Comparison of ENCODE assay signal across 20 mouse cellular contexts in the genomic region with DNA sequence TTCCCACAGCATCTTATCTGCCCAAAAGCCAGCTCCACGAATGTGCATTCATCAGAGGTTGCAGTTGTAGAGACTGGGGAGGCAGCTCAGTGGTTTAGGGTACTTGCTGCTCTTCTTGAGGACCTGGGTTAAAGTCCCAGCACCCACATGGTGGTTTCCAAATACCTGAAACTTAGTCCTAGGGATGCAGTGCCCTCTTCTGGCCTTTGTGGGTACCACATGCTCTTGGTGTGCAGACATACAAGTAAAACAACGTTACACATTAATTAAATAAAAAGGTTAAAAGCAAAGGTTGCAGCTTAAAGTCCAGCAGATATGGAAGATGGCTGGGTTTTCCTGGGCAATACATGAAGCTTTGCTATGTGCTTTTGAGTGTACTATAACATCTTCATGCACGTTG. TPM values are rescaled to one million over a fixed set of nuclear protein-coding genes. Genes with fewer than 3 reads are reported as not detected.
DNase-seq lines count a peak whose midpoint lies in the region; ATAC-seq lines count a peak whose summit lies in the region.
"Had no signal": no experiment of that assay in that cellular context is flagged by ENCODE, and none has a peak within 500 bp of the region (broad histone marks: within the 10 kb centered on the region; RNA-seq: fewer than 3 reads in every experiment).

No protein-coding gene starts in this region.

- H3K9ac ChIP-seq in kidney, embryonic 14.5 days (ENCODE audit: low read depth, low read length) = no peak overlapping the region
- H3K9ac ChIP-seq: embryonic facial prominence, embryonic 13.5 days; forebrain, embryonic 12.5 days; heart, embryonic 15.5 days; hindbrain, embryonic 14.5 days; limb, embryonic 15.5 days; neural tube, embryonic 15.5 days had no signal

- no peak overlapping the region for H3K27ac ChIP-seq in kidney, embryonic 14.5 days (ENCODE audit: low read depth, low read length)
- H3K27ac ChIP-seq in embryonic facial prominence, embryonic 10.5 days (replicated peaks) = no peak overlapping the region
- H3K27ac ChIP-seq: embryonic facial prominence, embryonic 13.5 days; forebrain, embryonic 12.5 days; heart, embryonic 15.5 days; hindbrain, embryonic 14.5 days; limb, embryonic 15.5 days; macrophage; neural tube, embryonic 15.5 days had no signal

- peaks cover 73% of the 10 kb centered on the region for H3K36me3 ChIP-seq in kidney, embryonic 14.5 days (ENCODE audit: control insufficient read depth, insufficient read depth, low read length)
- peaks cover 94% of the 10 kb centered on the region for H3K36me3 ChIP-seq in embryonic facial prominence, embryonic 10.5 days (replicated peaks)

- 99% methylated on average over 3 of the region's 3 CpGs for WGBS in kidney, embryonic 14.5 days
- WGBS in embryonic facial prominence, embryonic 10.5 days = 93% methylated on average over 3 of the region's 3 CpGs

- no peaks in the 10 kb centered on the region for H3K4me1 ChIP-seq in kidney, embryonic 14.5 days (ENCODE audit: control insufficient read depth, insufficient read depth, low read length)
- H3K4me1 ChIP-seq in embryonic facial prominence, embryonic 10.5 days = no peaks in the 10 kb centered on the region
- H3K4me1 ChIP-seq: embryonic facial prominence, embryonic 13.5 days; forebrain, embryonic 12.5 days; heart, embryonic 15.5 days; limb, embryonic 15.5 days; neural tube, embryonic 15.5 days had no signal

- H3K4me3 ChIP-seq in kidney, embryonic 14.5 days (ENCODE audit: low read length) = no peak overlapping the region
- no peak overlapping the region for H3K4me3 ChIP-seq in embryonic facial prominence, embryonic 10.5 days
- H3K4me3 ChIP-seq: embryonic facial prominence, embryonic 13.5 days; forebrain, embryonic 12.5 days; heart, embryonic 15.5 days; limb, embryonic 15.5 days; neural tube, embryonic 15.5 days had no signal

- no peak overlapping the region for H3K4me2 ChIP-seq in kidney, embryonic 14.5 days (replicated peaks; ENCODE audit: low read depth, low read length)
- H3K4me2 ChIP-seq: embryonic facial prominence, embryonic 13.5 days; forebrain, embryonic 12.5 days; heart, embryonic 15.5 days; hindbrain, embryonic 14.5 days; limb, embryonic 15.5 days; neural tube, embryonic 15.5 days had no signal

- ATAC-seq in kidney, embryonic 14.5 days (ENCODE audit: low FRiP score, low TSS enrichment) = no peak
- ATAC-seq: midbrain, embryonic 16.5 days; Patski had no signal

- no peaks in the 10 kb centered on the region for H3K9me3 ChIP-seq in kidney, embryonic 14.5 days (ENCODE audit: control insufficient read depth, low read length)
- 0 out of 2 replicates have a peak, but pooled peaks cover 5% of the 10 kb centered on the region for H3K9me3 ChIP-seq in embryonic facial prominence, embryonic 10.5 days
- H3K9me3 ChIP-seq: embryonic facial prominence, embryonic 13.5 days; forebrain, embryonic 12.5 days; heart, embryonic 15.5 days; limb, embryonic 15.5 days; neural tube, embryonic 15.5 days had no signal

- peak; percentile 9 for DNase-seq in kidney, postnatal 10 days
- DNase-seq in thymus, postnatal 4 days = peak; percentile 36
- no peak for DNase-seq in thymus, adult 18-20 months
- peak; percentile 70 for DNase-seq in R1 (ENCODE audit: low read depth, low spot score)
- no peak for DNase-seq in embryonic facial prominence, embryonic 10.5 days (ENCODE audit: low spot score)
- DNase-seq in neural tube, embryonic 10.5 days (ENCODE audit: extremely low spot score, low spot score) = no peak
- DNase-seq: adrenal gland, postnatal 25 days; cerebellum, postnatal 36 days; gastrocnemius, postnatal 25 days; right cerebral cortex, adult 18-20 months had no signal

- H3K27me3 ChIP-seq in kidney, embryonic 14.5 days (ENCODE audit: control insufficient read depth, insufficient read depth, low read length) = no peaks in the 10 kb centered on the region
- H3K27me3 ChIP-seq in embryonic facial prominence, embryonic 10.5 days (replicated peaks; ENCODE audit: low read depth, poor library complexity, severe bottlenecking) = no peaks in the 10 kb centered on the region
- H3K27me3 ChIP-seq: embryonic facial prominence, embryonic 13.5 days; forebrain, embryonic 12.5 days; heart, embryonic 15.5 days; limb, embryonic 15.5 days; neural tube, embryonic 15.5 days; Patski had no signal

RNA-seq across cellular contexts. Expression of a gene that starts 9.8 kb away (rescaled TPM):
- polyA plus RNA-seq in kidney, embryonic 14.5 days (2014; fragmentation: Nextera tagmentation; extraction: Ambion mirVana) = 14.3 and 15.7 TPM in 2 replicates
- 10.7 and 11.9 TPM in 2 replicates for polyA plus RNA-seq in embryonic facial prominence, embryonic 10.5 days (2016; fragmentation: Nextera tagmentation; extraction: Ambion mirVana)

RNA-seq across cellular contexts. Expression of a gene that starts 32.5 kb away (rescaled TPM):
- polyA plus RNA-seq in kidney, embryonic 14.5 days (2014; fragmentation: Nextera tagmentation; extraction: Ambion mirVana) = 56.9 and 73.2 TPM in 2 replicates
- 65.2 and 67.7 TPM in 2 replicates for polyA plus RNA-seq in embryonic facial prominence, embryonic 10.5 days (2016; fragmentation: Nextera tagmentation; extraction: Ambion mirVana)

Comparison
In these comparisons a context has a peak if more than half of its experiments do, and no peak if none do; other contexts are left out.
1. DNase-seq: peak in kidney, postnatal 10 days (single experiment), thymus, postnatal 4 days (single experiment) and R1 (single experiment); none in thymus, adult 18-20 months (0 of 2), embryonic facial prominence, embryonic 10.5 days (single experiment) and neural tube, embryonic 10.5 days (single experiment).